Comparison of ENCODE assay signal across 7 mouse cellular contexts in the genomic region with DNA sequence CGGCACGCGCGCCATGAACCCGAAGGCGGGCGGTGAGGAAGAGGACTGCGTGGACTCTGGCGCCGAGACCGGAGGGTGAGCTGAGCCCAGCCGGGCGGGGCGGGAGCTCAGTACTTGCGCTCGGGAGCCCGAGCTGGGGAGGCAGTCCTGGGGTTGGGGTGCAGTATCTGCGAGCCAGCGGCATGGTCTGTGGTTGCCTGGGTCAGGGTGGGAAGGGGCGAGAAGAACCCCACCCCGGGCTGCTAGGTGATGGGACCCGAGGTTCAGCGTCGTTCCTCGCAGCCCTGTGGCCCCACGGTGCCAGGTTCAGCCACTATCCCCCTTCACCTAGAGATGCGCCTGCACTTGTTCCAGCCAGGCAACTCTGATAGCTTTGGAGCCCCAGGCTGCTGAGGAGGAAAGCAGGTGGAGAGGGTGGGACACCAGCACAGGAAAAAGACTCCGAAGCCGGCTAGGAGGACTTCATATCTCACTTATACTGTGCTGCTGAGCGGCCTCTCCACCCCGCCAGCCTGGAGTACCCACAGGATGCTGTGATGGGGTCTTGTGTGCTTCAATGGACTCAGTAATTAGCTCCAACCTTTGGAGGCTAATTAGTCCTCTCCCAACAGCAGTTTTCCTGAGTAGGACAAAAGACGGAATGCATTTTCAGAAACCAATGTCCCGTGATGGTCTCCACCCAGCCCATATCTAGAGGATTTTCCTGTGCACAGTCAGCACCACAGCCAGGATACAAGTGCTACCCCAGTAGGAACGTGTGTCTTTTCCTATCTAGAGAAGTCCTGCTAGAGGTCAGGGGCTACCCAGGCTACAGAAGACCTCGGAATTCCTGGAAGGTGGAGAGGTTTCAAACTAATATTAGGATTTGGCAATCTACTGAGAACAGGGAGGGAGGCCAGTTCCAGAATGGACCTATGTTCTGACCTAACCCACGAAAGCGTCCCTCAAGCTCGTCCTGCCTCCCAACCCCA. TPM values are rescaled to one million over a fixed set of nuclear protein-coding genes. Genes with fewer than 3 reads are reported as not detected.
DNase-seq lines count a peak whose midpoint lies in the region; ATAC-seq lines count a peak whose summit lies in the region.

No protein-coding gene starts in this region.

- WGBS in embryonic facial prominence, embryonic 11.5 days = 11% methylated on average over 38 of the region's 38 CpGs
- 10% methylated on average over 36 of the region's 38 CpGs for WGBS in heart, embryonic 15.5 days
- 10% methylated on average over 33 of the region's 38 CpGs for WGBS in liver, embryonic 12.5 days (ENCODE audit: insufficient replicate concordance)
- WGBS in stomach, embryonic 15.5 days = 12% methylated on average over 35 of the region's 38 CpGs

- peak; percentile 26 for DNase-seq in embryonic facial prominence, embryonic 11.5 days (ENCODE audit: low spot score)
- no peak for DNase-seq in gastrocnemius, postnatal 4 days (ENCODE audit: low spot score in 2 of 2)

- H3K4me1 ChIP-seq in megakaryocyte, embryonic 14.5 days = peaks cover 13% of the 10 kb centered on the region
- no peaks in the 10 kb centered on the region; the same call in 1 of the 2 replicates for H3K4me1 ChIP-seq in embryonic facial prominence, embryonic 11.5 days (ENCODE audit: control insufficient read depth, insufficient read depth, low read length)
- H3K4me1 ChIP-seq in heart, embryonic 15.5 days (replicated peaks) = peaks cover 14% of the 10 kb centered on the region
- H3K4me1 ChIP-seq in liver, embryonic 12.5 days = peaks cover 20% of the 10 kb centered on the region
- H3K4me1 ChIP-seq in stomach, embryonic 15.5 days = peaks cover 7% of the 10 kb centered on the region; the same call in 1 of the 2 replicates

- no peaks in the 10 kb centered on the region for H3K36me3 ChIP-seq in megakaryocyte, embryonic 14.5 days (replicated peaks; ENCODE audit: low read length)
- no peaks in the 10 kb centered on the region for H3K36me3 ChIP-seq in embryonic facial prominence, embryonic 11.5 days (replicated peaks; ENCODE audit: control insufficient read depth, insufficient read depth, low read depth, low read length)
- H3K36me3 ChIP-seq in heart, embryonic 15.5 days = no peaks in the 10 kb centered on the region
- no peaks in the 10 kb centered on the region for H3K36me3 ChIP-seq in liver, embryonic 12.5 days
- no peaks in the 10 kb centered on the region for H3K36me3 ChIP-seq in stomach, embryonic 15.5 days

- H3K27ac ChIP-seq in embryonic facial prominence, embryonic 11.5 days (replicated peaks; ENCODE audit: low read depth, low read length) = no peak overlapping the region
- H3K27ac ChIP-seq in heart, embryonic 15.5 days = 0 out of 2 replicates have a peak overlapping the region, but pooled peaks have one; percentile 39
- H3K27ac ChIP-seq in liver, embryonic 12.5 days = peak overlapping the region; percentile 34; the same call in 1 of the 2 replicates
- H3K27ac ChIP-seq in stomach, embryonic 15.5 days = no peak overlapping the region

- peak overlapping the region; percentile 91 for H3K4me3 ChIP-seq in megakaryocyte, embryonic 14.5 days (replicated peaks)
- H3K4me3 ChIP-seq in embryonic facial prominence, embryonic 11.5 days (ENCODE audit: low read depth, low read length) = peak overlapping the region; percentile 54
- peak overlapping the region; percentile 64 for H3K4me3 ChIP-seq in heart, embryonic 15.5 days
- peak overlapping the region; percentile 61 for H3K4me3 ChIP-seq in liver, embryonic 12.5 days
- peak overlapping the region; percentile 57 for H3K4me3 ChIP-seq in stomach, embryonic 15.5 days (replicated peaks)

- 0 out of 2 replicates have a peak, but pooled peaks cover 2% of the 10 kb centered on the region for H3K9me3 ChIP-seq in megakaryocyte, embryonic 14.5 days
- no peaks in the 10 kb centered on the region for H3K9me3 ChIP-seq in embryonic facial prominence, embryonic 11.5 days (replicated peaks; ENCODE audit: control insufficient read depth, low read length)
- no peaks in the 10 kb centered on the region for H3K9me3 ChIP-seq in heart, embryonic 15.5 days (replicated peaks)
- no peaks in the 10 kb centered on the region for H3K9me3 ChIP-seq in liver, embryonic 12.5 days (replicated peaks)
- no peaks in the 10 kb centered on the region for H3K9me3 ChIP-seq in stomach, embryonic 15.5 days

- H3K4me2 ChIP-seq in embryonic facial prominence, embryonic 11.5 days (ENCODE audit: low read depth, low read length) = peak overlapping the region; percentile 88
- H3K4me2 ChIP-seq in heart, embryonic 15.5 days = peak overlapping the region; percentile 99
- H3K4me2 ChIP-seq in liver, embryonic 12.5 days = peak overlapping the region; percentile 84
- peak overlapping the region; percentile 85 for H3K4me2 ChIP-seq in stomach, embryonic 15.5 days

- peak overlapping the region; percentile 69 for H3K9ac ChIP-seq in embryonic facial prominence, embryonic 11.5 days (replicated peaks; ENCODE audit: low read length)
- peak overlapping the region; percentile 66 for H3K9ac ChIP-seq in heart, embryonic 15.5 days
- peak overlapping the region; percentile 66 for H3K9ac ChIP-seq in liver, embryonic 12.5 days
- peak overlapping the region; percentile 25; the same call in 1 of the 2 replicates for H3K9ac ChIP-seq in stomach, embryonic 15.5 days

- peaks cover 61% of the 10 kb centered on the region for H3K27me3 ChIP-seq in megakaryocyte, embryonic 14.5 days (replicated peaks)
- peaks cover 2% of the 10 kb centered on the region; the same call in 1 of the 2 replicates for H3K27me3 ChIP-seq in embryonic facial prominence, embryonic 11.5 days (ENCODE audit: control insufficient read depth, insufficient read depth, low read length)
- H3K27me3 ChIP-seq in heart, embryonic 15.5 days = peaks cover 9% of the 10 kb centered on the region; the same call in 1 of the 2 replicates
- H3K27me3 ChIP-seq in liver, embryonic 12.5 days (replicated peaks) = peaks cover 63% of the 10 kb centered on the region
- peaks cover 13% of the 10 kb centered on the region for H3K27me3 ChIP-seq in stomach, embryonic 15.5 days (replicated peaks)

- ATAC-seq in megakaryocyte, adult 5-6 weeks (ENCODE audit: poor library complexity, severe bottlenecking) = no peak
- ATAC-seq in embryonic facial prominence, embryonic 11.5 days (replicated peaks; ENCODE audit: insufficient number of reproducible peaks, low FRiP score, low TSS enrichment, low read depth) = peak; percentile 78
- peak; percentile 19; the same call in 1 of the 2 replicates for ATAC-seq in heart, embryonic 15.5 days (replicated peaks; ENCODE audit: insufficient number of reproducible peaks, insufficient read depth, low FRiP score, low read depth)
- peak; percentile 54; the same call in 1 of the 2 replicates for ATAC-seq in liver, embryonic 12.5 days
- ATAC-seq in stomach, embryonic 15.5 days (ENCODE audit: insufficient read depth, low FRiP score, low read depth) = peak; percentile 6

RNA-seq across cellular contexts. Expression of a gene that starts 0.6 kb away (rescaled TPM):
- polyA plus RNA-seq in megakaryocyte, embryonic 14.5 days (2012; ENCODE audit: insufficient read depth, low replicate concordance) = 0.92 TPM in 1 of 2 replicates, not detected in the other
- not detected in 2 replicates for total RNA-seq in megakaryocyte, adult 5-6 weeks (2015)
- total RNA-seq in megakaryocyte, adult 5-6 weeks (2017) = not detected in 2 replicates
- 1.5 and 1.9 TPM in 2 replicates for polyA plus RNA-seq in embryonic facial prominence, embryonic 11.5 days (2014; fragmentation: Nextera tagmentation; extraction: Ambion mirVana)
- polyA plus RNA-seq in heart, embryonic 15.5 days (2015; fragmentation: Nextera tagmentation; extraction: Ambion mirVana) = 4.6 and 5.2 TPM in 2 replicates
- polyA plus RNA-seq in liver, embryonic 12.5 days (2016; fragmentation: Nextera tagmentation; extraction: Ambion mirVana) = 2.9 and 3.8 TPM in 2 replicates
- polyA plus RNA-seq in stomach, embryonic 15.5 days (2015; fragmentation: Nextera tagmentation; extraction: Ambion mirVana) = 4.7 and 6.4 TPM in 2 replicates
- total RNA-seq in gastrocnemius, postnatal 4 days (2021) = 1 to 10 TPM; 4.1 to 4.3 TPM

RNA-seq across cellular contexts. Expression of a gene that starts 10.6 kb away (rescaled TPM):
- not detected in 2 replicates for polyA plus RNA-seq in megakaryocyte, embryonic 14.5 days (2012; ENCODE audit: insufficient read depth, low replicate concordance)
- not detected in 2 replicates for total RNA-seq in megakaryocyte, adult 5-6 weeks (2015)
- not detected in 2 replicates for total RNA-seq in megakaryocyte, adult 5-6 weeks (2017)
- polyA plus RNA-seq in embryonic facial prominence, embryonic 11.5 days (2014; fragmentation: Nextera tagmentation; extraction: Ambion mirVana) = not detected in 2 replicates
- 0.11 TPM in 1 of 2 replicates, not detected in the other for polyA plus RNA-seq in heart, embryonic 15.5 days (2015; fragmentation: Nextera tagmentation; extraction: Ambion mirVana)
- polyA plus RNA-seq in liver, embryonic 12.5 days (2016; fragmentation: Nextera tagmentation; extraction: Ambion mirVana) = not detected in 2 replicates
- polyA plus RNA-seq in stomach, embryonic 15.5 days (2015; fragmentation: Nextera tagmentation; extraction: Ambion mirVana) = not detected in 2 replicates
- not detected for total RNA-seq in gastrocnemius, postnatal 4 days (2021)

Comparison
In these comparisons a context has a peak if more than half of its experiments do, and no peak if none do; other contexts are left out.
1. H3K27ac ChIP-seq: peak in heart, embryonic 15.5 days (single experiment) and liver, embryonic 12.5 days (single experiment); none in embryonic facial prominence, embryonic 11.5 days (single experiment) and stomach, embryonic 15.5 days (single experiment).
2. Peak in every context shown above with its lines, with median percentiles within 50 percentile points of each other: H3K4me3 ChIP-seq, H3K4me2 ChIP-seq and H3K9ac ChIP-seq.